ENCODE assay signal across 7 mouse cellular contexts in genomic region chr10:80578131-80578750, GRCm38 (mm10). TPM values are rescaled to one million over a fixed set of nuclear protein-coding genes. Genes with fewer than 3 reads are reported as not detected.
DNase-seq lines count a peak whose midpoint lies in the region; ATAC-seq and TF ChIP-seq lines count a peak whose summit lies in the region.

No protein-coding gene starts in this region.

- H3K4me1 ChIP-seq in hindbrain, embryonic 14.5 days (replicated peaks; ENCODE audit: control insufficient read depth, insufficient read depth, low read length): peaks cover 27% of the 10 kb centered on the region
- peaks cover 61% of the 10 kb centered on the region for H3K4me1 ChIP-seq in limb, embryonic 10.5 days
- peaks cover 63% of the 10 kb centered on the region for H3K4me1 ChIP-seq in midbrain, embryonic 10.5 days
- peaks cover 12% of the 10 kb centered on the region for H3K4me1 ChIP-seq in small intestine, adult 2 months (ENCODE audit: control insufficient read depth, insufficient read depth, insufficient read length, low read length)

- TF ChIP-seq CTCF in small intestine, adult 2 months (IDR thresholded peaks at IDR 0.05; ENCODE audit: extremely low read depth, insufficient read length, insufficient replicate concordance, low read depth, low read length): peak; percentile 88

- WGBS in hindbrain, embryonic 14.5 days: 0% methylated on average over 29 of the region's 29 CpGs
- WGBS in limb, embryonic 10.5 days: under 1% methylated on average over 29 of the region's 29 CpGs
- under 1% methylated on average over 29 of the region's 29 CpGs for WGBS in midbrain, embryonic 10.5 days
- WGBS in small intestine, adult 2 months: under 1% methylated on average over 29 of the region's 29 CpGs

- H3K36me3 ChIP-seq in hindbrain, embryonic 14.5 days (replicated peaks; ENCODE audit: control insufficient read depth, insufficient read depth): peaks cover 10% of the 10 kb centered on the region
- peaks cover 25% of the 10 kb centered on the region for H3K36me3 ChIP-seq in limb, embryonic 10.5 days
- peaks cover 8% of the 10 kb centered on the region for H3K36me3 ChIP-seq in midbrain, embryonic 10.5 days
- peaks cover 2% of the 10 kb centered on the region; the same call in 1 of the 2 replicates for H3K36me3 ChIP-seq in small intestine, adult 2 months (ENCODE audit: control insufficient read depth, insufficient read depth, low read length)

- ATAC-seq in hindbrain, embryonic 14.5 days (ENCODE audit: low FRiP score): peak; percentile 22; the same call in 1 of the 2 replicates

- DNase-seq in adipocyte (ENCODE audit: low spot score): peak; percentile 83
- peak; percentile 72 to 80 for DNase-seq in cerebellum, postnatal 25 days
- DNase-seq in gastrocnemius, adult 18-20 months (ENCODE audit: low spot score): peak; percentile 85
- peak; percentile 61 for DNase-seq in hindbrain, embryonic 14.5 days (ENCODE audit: low spot score)
- peak; percentile 89 for DNase-seq in limb, embryonic 10.5 days (ENCODE audit: low spot score)
- peak; percentile 88 for DNase-seq in midbrain, embryonic 10.5 days (ENCODE audit: low spot score)

- H3K9me3 ChIP-seq in hindbrain, embryonic 14.5 days (ENCODE audit: control insufficient read depth, low read length): no peaks in the 10 kb centered on the region
- no peaks in the 10 kb centered on the region for H3K9me3 ChIP-seq in limb, embryonic 10.5 days (replicated peaks)
- H3K9me3 ChIP-seq in midbrain, embryonic 10.5 days (replicated peaks): no peaks in the 10 kb centered on the region

- H3K27me3 ChIP-seq in hindbrain, embryonic 14.5 days (ENCODE audit: control insufficient read depth, insufficient read depth, low read length): no peaks in the 10 kb centered on the region
- H3K27me3 ChIP-seq in limb, embryonic 10.5 days (ENCODE audit: low read depth, poor library complexity, severe bottlenecking): no peaks in the 10 kb centered on the region
- H3K27me3 ChIP-seq in midbrain, embryonic 10.5 days (ENCODE audit: low read depth, poor library complexity, severe bottlenecking): peaks cover 5% of the 10 kb centered on the region; the same call in 1 of the 2 replicates
- no peaks in the 10 kb centered on the region for H3K27me3 ChIP-seq in small intestine, adult 2 months (ENCODE audit: control insufficient read depth, insufficient read depth, low read length)

- H3K27ac ChIP-seq in hindbrain, embryonic 14.5 days: 0 out of 2 replicates have a peak overlapping the region, but pooled peaks have one; percentile 81
- peak overlapping the region; percentile 91 for H3K27ac ChIP-seq in limb, embryonic 10.5 days
- H3K27ac ChIP-seq in midbrain, embryonic 10.5 days (replicated peaks): peak overlapping the region; percentile 87
- H3K27ac ChIP-seq in small intestine, adult 2 months (ENCODE audit: insufficient read depth, low read depth, low read length): peak overlapping the region; percentile 74

- H3K9ac ChIP-seq in hindbrain, embryonic 14.5 days: peak overlapping the region; percentile 80

- TF ChIP-seq POLR2A in small intestine, adult 2 months (IDR thresholded peaks at IDR 0.05; ENCODE audit: low read depth, low read length): no peak; the same call in 1 of the 2 replicates

- peak overlapping the region; percentile 83 for H3K4me3 ChIP-seq in hindbrain, embryonic 14.5 days (replicated peaks; ENCODE audit: low read length)
- H3K4me3 ChIP-seq in limb, embryonic 10.5 days: peak overlapping the region; percentile 89
- H3K4me3 ChIP-seq in midbrain, embryonic 10.5 days: peak overlapping the region; percentile 82
- peak overlapping the region; percentile 78 for H3K4me3 ChIP-seq in small intestine, adult 2 months (ENCODE audit: low read depth, low read length)

- H3K4me2 ChIP-seq in hindbrain, embryonic 14.5 days (replicated peaks): peak overlapping the region; percentile 88

RNA-seq across cellular contexts. Expression of gene Klf16, which starts 1.1 kb away (rescaled TPM):
- total RNA-seq in gastrocnemius, adult 18-20 months (2021): 1 to 10 TPM; 1.5 to 1.9 TPM
- polyA plus RNA-seq in hindbrain, embryonic 14.5 days (2014; fragmentation: Nextera tagmentation; extraction: Ambion mirVana): 5.1 and 5.3 TPM in 2 replicates
- polyA plus RNA-seq in limb, embryonic 10.5 days (2016; fragmentation: Nextera tagmentation; extraction: Ambion mirVana): 8.7 and 11.3 TPM in 2 replicates
- 4.8 and 6.1 TPM in 2 replicates for polyA plus RNA-seq in midbrain, embryonic 10.5 days (2016; fragmentation: Nextera tagmentation; extraction: Ambion mirVana)
- polyA plus RNA-seq in small intestine, adult 2 months (2012; rRNA removed): 18.4 and 33.2 TPM in 2 replicates

RNA-seq across cellular contexts. Expression of gene Abhd17a, which starts 11.9 kb away (rescaled TPM):
- 10 to 100 TPM; 62.4 to 64.3 TPM for total RNA-seq in gastrocnemius, adult 18-20 months (2021)
- polyA plus RNA-seq in hindbrain, embryonic 14.5 days (2014; fragmentation: Nextera tagmentation; extraction: Ambion mirVana): 157 and 174 TPM in 2 replicates
- polyA plus RNA-seq in limb, embryonic 10.5 days (2016; fragmentation: Nextera tagmentation; extraction: Ambion mirVana): 104 and 108 TPM in 2 replicates
- polyA plus RNA-seq in midbrain, embryonic 10.5 days (2016; fragmentation: Nextera tagmentation; extraction: Ambion mirVana): 86.8 and 87.3 TPM in 2 replicates
- 381 and 644 TPM in 2 replicates for polyA plus RNA-seq in small intestine, adult 2 months (2012; rRNA removed)

RNA-seq across cellular contexts. Expression of gene Rexo1, which starts 16.9 kb away (rescaled TPM):
- 10 to 100 TPM in 1 of 2 experiments, 1 to 10 TPM in 1; 9.6 to 11.1 TPM for total RNA-seq in gastrocnemius, adult 18-20 months (2021)
- polyA plus RNA-seq in hindbrain, embryonic 14.5 days (2014; fragmentation: Nextera tagmentation; extraction: Ambion mirVana): 29.0 and 30.8 TPM in 2 replicates
- polyA plus RNA-seq in limb, embryonic 10.5 days (2016; fragmentation: Nextera tagmentation; extraction: Ambion mirVana): 40.8 and 42.6 TPM in 2 replicates
- 31.6 and 35.3 TPM in 2 replicates for polyA plus RNA-seq in midbrain, embryonic 10.5 days (2016; fragmentation: Nextera tagmentation; extraction: Ambion mirVana)
- 33.1 and 63.7 TPM in 2 replicates for polyA plus RNA-seq in small intestine, adult 2 months (2012; rRNA removed)

RNA-seq across cellular contexts. Expression of gene Scamp4, which starts 24.4 kb away (rescaled TPM):
- total RNA-seq in gastrocnemius, adult 18-20 months (2021): 10 to 100 TPM; 19.0 to 20.1 TPM
- polyA plus RNA-seq in hindbrain, embryonic 14.5 days (2014; fragmentation: Nextera tagmentation; extraction: Ambion mirVana): 63.1 and 64.5 TPM in 2 replicates
- 87.8 and 92.2 TPM in 2 replicates for polyA plus RNA-seq in limb, embryonic 10.5 days (2016; fragmentation: Nextera tagmentation; extraction: Ambion mirVana)
- 91.0 and 94.1 TPM in 2 replicates for polyA plus RNA-seq in midbrain, embryonic 10.5 days (2016; fragmentation: Nextera tagmentation; extraction: Ambion mirVana)
- 84.0 and 130 TPM in 2 replicates for polyA plus RNA-seq in small intestine, adult 2 months (2012; rRNA removed)

RNA-seq across cellular contexts. Expression of gene Adat3, which starts 24.4 kb away (rescaled TPM):
- under 1 TPM in 1 of 2 experiments, not detected in 1; 0.69 TPM for total RNA-seq in gastrocnemius, adult 18-20 months (2021)
- 5.2 and 5.6 TPM in 2 replicates for polyA plus RNA-seq in hindbrain, embryonic 14.5 days (2014; fragmentation: Nextera tagmentation; extraction: Ambion mirVana)
- polyA plus RNA-seq in limb, embryonic 10.5 days (2016; fragmentation: Nextera tagmentation; extraction: Ambion mirVana): 11.1 and 13.4 TPM in 2 replicates
- 10.6 and 10.8 TPM in 2 replicates for polyA plus RNA-seq in midbrain, embryonic 10.5 days (2016; fragmentation: Nextera tagmentation; extraction: Ambion mirVana)
- polyA plus RNA-seq in small intestine, adult 2 months (2012; rRNA removed): 18.2 and 23.9 TPM in 2 replicates

Comparison
In these comparisons a context has a peak if more than half of its experiments do, and no peak if none do; other contexts are left out.
1. Peak in every context shown above with its lines: DNase-seq, ATAC-seq, H3K4me3 ChIP-seq and H3K27ac ChIP-seq.